Mouse (Mus musculus) heart, embryonic 14.5 days (tissue): ENCODE measurements around the gene Etfdh. TPM values are rescaled to one million over a fixed set of nuclear protein-coding genes. Genes with fewer than 3 reads are reported as not detected.
A peak's percentile ranks its signal among the peaks of the same experiment; 100 is the strongest.

Experiments used
- ATAC-seq: fragments of 200-750 bp; cut with Nextera tagmentation; 2 replicates; pipeline ENCODE4 v1.8.0; 2017; ENCODE audit warnings: low read depth, moderate TSS enrichment; ENCODE audit not compliant: insufficient number of reproducible peaks, insufficient read depth, low FRiP score
- H3K27ac ChIP-seq, 2 experiments: fragments of 200-500 bp in 1 of 2; fragments of 300-500 bp in 1 of 2; sonication (generic) in 1 of 2; replicated peaks in 1 of 2; 2 replicates each; pipeline ENCODE4 v1.5.1; 2012 to 2014; ENCODE audit warnings: low read depth in 2 of 2, low read length in 2 of 2, control low read depth in 1 of 2, mild to moderate bottlenecking in 1 of 2, mixed read lengths in 1 of 2; ENCODE audit not compliant: control insufficient read depth in 1 of 2, insufficient read depth in 1 of 2
- H3K27me3 ChIP-seq: fragments of 300-500 bp; sonication (generic); 2 replicates; pipeline ENCODE4 v1.6.1; 2014; ENCODE audit warnings: mild to moderate bottlenecking, low read length, control low read depth; ENCODE audit not compliant: control insufficient read depth, insufficient read depth
- H3K36me3 ChIP-seq: fragments of 300-500 bp; sonication (generic); 2 replicates; pipeline ENCODE4 v1.6.1; 2014; ENCODE audit warnings: mild to moderate bottlenecking, control low read depth, low read length, mixed read lengths; ENCODE audit not compliant: control insufficient read depth, insufficient read depth
- H3K4me1 ChIP-seq, 2 experiments: fragments of 200-500 bp in 1 of 2; fragments of 300-500 bp in 1 of 2; sonication (generic) in 1 of 2; 2 replicates each; pipeline ENCODE4 v1.6.1; 2012 to 2014; ENCODE audit warnings: low read length in 2 of 2, control low read depth in 1 of 2, mixed read lengths in 1 of 2; ENCODE audit not compliant: control insufficient read depth in 2 of 2, insufficient read depth in 2 of 2
- H3K4me2 ChIP-seq: fragments of 300-500 bp; sonication (generic); 2 replicates; pipeline ENCODE4 v1.6.1; 2014; ENCODE audit warnings: mild to moderate bottlenecking, low read length
- H3K4me3 ChIP-seq, 2 experiments: fragments of 200-500 bp in 1 of 2; fragments of 300-500 bp in 1 of 2; sonication (generic) in 1 of 2; 2 replicates each; pipeline ENCODE4 v1.5.1; 2012 to 2014; ENCODE audit warnings: low read length in 2 of 2, mild to moderate bottlenecking in 2 of 2, control low read depth in 1 of 2, low read depth in 1 of 2, moderate library complexity in 1 of 2; ENCODE audit not compliant: control insufficient read depth in 1 of 2, insufficient read depth in 1 of 2
- H3K9ac ChIP-seq: fragments of 300-500 bp; sonication (generic); 2 replicates; pipeline ENCODE4 v1.6.1; 2014; ENCODE audit warnings: mild to moderate bottlenecking, low read length
- H3K9me3 ChIP-seq: fragments of 300-500 bp; sonication (generic); 2 replicates; pipeline ENCODE4 v1.6.1; 2016; ENCODE audit warnings: low read length, control low read depth; ENCODE audit not compliant: control insufficient read depth
- WGBS: fragments of 180-500 bp; shearing (Covaris S2); extraction: QIAGEN DNeasy Blood & Tissue Kit; methylation state at CpG from one replicate; pipeline ENCODE4 v1.1.7; 2014; 5-methylcytosine and 5-hydroxymethylcytosine counted together
- polyA plus RNA-seq: library from polyadenylated mRNA; unstranded; fragments of >200 nt; fragmentation: Nextera tagmentation; extraction: Ambion mirVana; gene quantifications from 2 replicates; pipeline ENCODE4 v1.2.1, GENCODE M21; 2014

The Etfdh gene
- polyA plus RNA-seq, 1 experiment from 2014 or later: 189 TPM

- no peak overlapping the region for H3K4me3 ChIP-seq
- WGBS: 86% methylated on average over 6 of the region's 6 CpGs
- no peak overlapping the region for H3K9ac ChIP-seq
- no peaks in the 10 kb centered on the region for H3K9me3 ChIP-seq
- H3K4me2 ChIP-seq: no peak overlapping the region
- no peaks in the 10 kb centered on the region for H3K4me1 ChIP-seq
- no peaks in the 10 kb centered on the region for H3K36me3 ChIP-seq
- no peaks in the 10 kb centered on the region for H3K27me3 ChIP-seq
- no peak for ATAC-seq
- no peak overlapping the region for H3K27ac ChIP-seq
Observed at GRCm38 (mm10) chr3:79652129-79652528, 22.8 kb upstream of the Etfdh start.

- Histone ChIP-seq H3K9me3 (no peaks in the 10 kb centered on the region), H3K27me3 (no peaks in the 10 kb centered on the region), H3K9ac (peak within 1 kb of the TSS; percentile 89), H3K4me2 (peak within 1 kb of the TSS; percentile 90), H3K36me3 (peaks cover 24% of the 10 kb centered on the region), H3K27ac (peak within 1 kb of the TSS; percentile 87 to 93), H3K4me3 (peak within 1 kb of the TSS; percentile 78 to 86), H3K4me1 (peaks cover 0 to 6% of the 10 kb centered on the region in 2 experiments; a peak in 1 of 4 replicates)
- under 1% methylated on average over 60 of the region's 60 CpGs for WGBS
- ATAC-seq: peak; percentile 98
Observed at GRCm38 (mm10) chr3:79628561-79629415, 512 bp downstream of the Etfdh start, which contains the start of gene 4930579G24Rik. Gene 4930579G24Rik (plus strand): TSS chr3:79629079.

- Histone ChIP-seq H3K4me3 (peak overlapping the region; percentile 78 to 86), H3K4me2 (peak overlapping the region; percentile 90), H3K27ac (peak overlapping the region; percentile 87 to 93), H3K4me1 (peaks cover 0 to 6% of the 10 kb centered on the region in 2 experiments; a peak in 1 of 4 replicates), H3K9ac (peak overlapping the region; percentile 89), H3K9me3 (no peaks in the 10 kb centered on the region), H3K36me3 (peaks cover 21% of the 10 kb centered on the region), H3K27me3 (no peaks in the 10 kb centered on the region)
- ATAC-seq: no peak; the same call in 1 of the 2 replicates
- 1% methylated on average over 9 of the region's 9 CpGs for WGBS
Observed at GRCm38 (mm10) chr3:79628182-79628560, 1.1 kb downstream of the Etfdh start.

DNA sequence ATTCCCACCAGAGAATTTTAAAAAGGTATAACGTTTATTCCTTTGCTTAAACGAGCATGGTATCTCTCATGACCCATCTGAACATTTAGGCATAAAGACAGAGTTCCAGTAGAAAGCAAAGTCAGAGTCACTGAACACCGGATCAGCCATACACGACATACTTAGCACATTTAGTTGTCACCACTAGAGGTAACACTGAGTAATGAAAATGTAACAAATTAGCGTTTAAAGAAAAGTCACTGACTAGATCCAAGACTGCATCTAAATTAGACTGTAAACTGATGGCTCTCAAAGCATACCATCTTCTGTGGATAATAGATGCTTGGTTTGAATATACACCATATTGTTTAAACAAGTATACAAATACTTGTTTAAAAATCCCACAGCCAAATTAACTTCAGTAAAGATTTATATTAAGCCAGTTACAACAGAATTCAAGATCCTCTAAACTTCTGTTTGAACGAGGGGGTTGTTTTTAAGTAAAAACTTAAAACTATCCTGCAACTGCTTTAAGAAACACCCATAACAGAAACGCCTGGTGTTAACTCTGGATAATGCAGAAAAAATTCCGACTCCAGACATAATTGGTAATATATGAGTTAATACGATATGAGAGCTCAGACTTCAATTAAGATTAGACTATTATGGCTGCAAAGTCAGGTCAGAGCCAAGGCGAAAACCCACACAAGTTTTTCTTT, 1.7 kb downstream of the Etfdh start:
- H3K4me3 ChIP-seq: peak overlapping the region; percentile 78 to 86
- peaks cover 22% of the 10 kb centered on the region for H3K36me3 ChIP-seq
- WGBS: 16% methylated on average over 10 of the region's 10 CpGs
- H3K27ac ChIP-seq: peak overlapping the region in 1 of 2 experiments; percentile 93; a peak in 3 of 4 replicates
- H3K4me1 ChIP-seq: peaks cover 0 to 6% of the 10 kb centered on the region in 2 experiments; a peak in 1 of 4 replicates
- no peaks in the 10 kb centered on the region for H3K27me3 ChIP-seq
- peak overlapping the region; percentile 89 for H3K9ac ChIP-seq
- peak overlapping the region; percentile 90 for H3K4me2 ChIP-seq
- no peaks in the 10 kb centered on the region for H3K9me3 ChIP-seq
- ATAC-seq: no peak

DNA sequence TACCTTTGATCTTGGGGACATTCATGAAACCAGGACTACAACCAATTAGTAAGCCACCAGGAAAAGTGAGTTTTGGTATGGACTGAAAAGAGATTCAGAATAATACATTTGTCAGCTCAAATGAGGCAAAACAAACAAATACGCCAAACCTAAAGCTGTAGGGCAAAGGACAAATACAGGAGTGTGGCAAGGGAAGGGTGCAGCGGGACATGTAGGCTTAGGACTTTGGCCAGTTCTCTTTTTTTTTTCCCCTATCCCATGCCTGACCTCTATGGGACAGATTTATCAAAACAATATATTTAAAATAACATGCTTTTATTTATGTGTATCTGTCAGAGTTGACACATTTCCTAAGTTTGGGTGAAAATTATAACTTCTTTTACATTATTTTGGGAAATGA, 19.4 kb downstream of the Etfdh start:
- 0 out of 2 replicates have a peak, but pooled peaks cover 3% of the 10 kb centered on the region for H3K9me3 ChIP-seq
- H3K4me2 ChIP-seq: no peak overlapping the region
- no peak overlapping the region for H3K4me3 ChIP-seq
- no peaks in the 10 kb centered on the region for H3K27me3 ChIP-seq
- H3K9ac ChIP-seq: no peak overlapping the region
- H3K36me3 ChIP-seq: peaks cover 83% of the 10 kb centered on the region
- H3K27ac ChIP-seq: no peak overlapping the region
- H3K4me1 ChIP-seq: no peaks in the 10 kb centered on the region
- ATAC-seq: no peak
- WGBS: 98% methylated on average over 2 of the region's 2 CpGs

DNA sequence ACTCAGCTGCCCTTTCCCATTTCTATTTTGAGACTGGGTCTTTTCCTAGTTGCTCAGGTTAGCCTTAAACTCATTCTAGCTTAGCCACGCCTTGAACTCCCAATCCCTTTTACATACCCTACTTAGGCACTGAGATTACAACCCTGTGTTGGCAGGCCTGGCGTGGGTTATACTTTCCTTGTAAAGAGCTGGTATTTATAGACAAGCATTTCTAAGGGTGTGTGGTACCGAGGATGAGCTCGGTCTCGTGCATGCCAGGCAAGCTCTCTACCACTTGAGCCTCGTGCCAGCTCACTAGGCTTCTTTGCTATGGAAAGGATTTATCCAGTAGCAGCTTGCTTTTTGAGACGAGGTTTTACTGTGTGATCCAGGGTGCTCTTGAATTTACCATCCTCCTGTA, 33.8 kb downstream of the Etfdh start:
- Histone ChIP-seq H3K9me3 (no peaks in the 10 kb centered on the region), H3K9ac (no peak overlapping the region), H3K36me3 (peaks cover 70% of the 10 kb centered on the region), H3K27ac (no peak overlapping the region), H3K4me3 (no peak overlapping the region), H3K4me1 (peaks cover 0 to 10% of the 10 kb centered on the region in 2 experiments; a peak in 2 of 4 replicates), H3K27me3 (no peaks in the 10 kb centered on the region), H3K4me2 (no peak overlapping the region)
- WGBS: 50% methylated on average over 7 of the region's 7 CpGs
- ATAC-seq: no peak

DNA sequence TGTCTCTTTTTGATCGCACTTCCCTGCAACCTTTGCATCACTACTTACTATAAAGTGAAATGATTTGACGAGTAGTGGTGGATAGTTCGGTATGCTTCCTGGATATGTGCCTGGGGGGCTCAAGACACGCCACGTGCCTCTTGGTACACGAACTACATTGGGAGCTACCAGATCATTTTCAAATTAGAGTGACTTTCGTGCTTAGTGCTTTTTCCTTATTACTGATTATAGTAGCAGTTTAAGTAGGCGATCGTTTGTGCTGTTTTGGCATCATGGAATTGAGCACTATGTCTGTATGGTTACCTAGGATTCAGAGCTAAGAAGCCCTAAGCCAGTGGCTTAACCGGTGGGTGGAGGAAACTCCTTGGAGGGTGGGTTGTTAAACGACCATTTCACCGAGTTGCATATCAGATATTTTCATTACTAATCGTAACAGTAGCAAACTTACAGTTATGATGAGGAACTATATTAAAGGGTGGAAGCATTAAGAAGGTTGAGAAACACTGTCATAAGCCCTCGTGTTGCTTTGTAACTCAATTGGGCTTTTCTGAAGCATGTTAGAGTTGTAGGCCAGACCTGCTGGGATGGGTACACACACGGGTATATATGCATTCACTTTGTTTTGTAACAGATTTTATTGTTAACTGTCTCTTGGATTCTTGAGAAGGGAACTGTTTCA, 37.4 kb downstream of the Etfdh start:
- Histone ChIP-seq H3K4me3 (peak overlapping the region; percentile 82 to 90), H3K4me2 (peak overlapping the region; percentile 79), H3K27ac (peak overlapping the region; percentile 69 to 83)

More for the DNA sequence above, 37.4 kb downstream of the Etfdh start:
- 4% methylated on average over 15 of the region's 15 CpGs for WGBS
- Histone ChIP-seq H3K27me3 (no peaks in the 10 kb centered on the region), H3K9ac (peak overlapping the region; percentile 95), H3K36me3 (peaks cover 37% of the 10 kb centered on the region), H3K4me1 (peaks cover 0 to 10% of the 10 kb centered on the region in 2 experiments; a peak in 2 of 4 replicates), H3K9me3 (no peaks in the 10 kb centered on the region)
- 0 out of 2 replicates have a peak, but pooled peaks have one; percentile 7 for ATAC-seq
